Mouse (Mus musculus) limb, embryonic 14.5 days (tissue): ENCODE results near the gene Ksr1. TPM values are rescaled to one million over a fixed set of nuclear protein-coding genes. Genes with fewer than 3 reads are reported as not detected.
A peak's percentile ranks its signal among the peaks of the same experiment; 100 is the strongest.

ENCODE experiments used
- ATAC-seq: fragments of 200-750 bp; cut with Nextera tagmentation; 2 replicates; pipeline ENCODE4 v1.8.0; 2017; ENCODE audit warnings: low read depth, moderate number of reproducible peaks, moderate TSS enrichment; ENCODE audit not compliant: low FRiP score
- DNase-seq: peaks from one replicate; pipeline ENCODE4 v3.0.0-alpha.2; 2015; ENCODE audit warnings: low spot score
- H3K27ac ChIP-seq: fragments of 300-500 bp; sonication (generic); replicated peaks from 2 replicates; pipeline ENCODE4 v1.5.1; 2014; ENCODE audit warnings: low read depth, mild to moderate bottlenecking, low read length, moderate library complexity, mixed read lengths
- H3K27me3 ChIP-seq: fragments of 300-500 bp; sonication (generic); 2 replicates; pipeline ENCODE4 v1.6.1; 2014; ENCODE audit warnings: low read length, mixed read lengths; ENCODE audit not compliant: control insufficient read depth, insufficient read depth
- H3K36me3 ChIP-seq: fragments of 300-500 bp; sonication (generic); 2 replicates; pipeline ENCODE4 v1.6.1; 2014; ENCODE audit warnings: mild to moderate bottlenecking, low read length, moderate library complexity, mixed read lengths; ENCODE audit not compliant: control insufficient read depth, insufficient read depth
- H3K4me1 ChIP-seq: fragments of 300-500 bp; sonication (generic); 2 replicates; pipeline ENCODE4 v1.6.1; 2014; ENCODE audit warnings: antibody characterized with exemption, low read length, mixed read lengths; ENCODE audit not compliant: control insufficient read depth, insufficient read depth
- H3K4me2 ChIP-seq: fragments of 300-500 bp; sonication (generic); replicated peaks from 2 replicates; pipeline ENCODE4 v1.6.1; 2014; ENCODE audit warnings: low read depth, mild to moderate bottlenecking, low read length, moderate library complexity; ENCODE audit not compliant: severe bottlenecking
- H3K4me3 ChIP-seq: fragments of 300-500 bp; sonication (generic); replicated peaks from 2 replicates; pipeline ENCODE4 v1.5.1; 2014; ENCODE audit warnings: low read length
- H3K9ac ChIP-seq: fragments of 300-500 bp; sonication (generic); 2 replicates; pipeline ENCODE4 v1.6.1; 2014; ENCODE audit warnings: mild to moderate bottlenecking, low read depth, low read length, moderate library complexity; ENCODE audit not compliant: severe bottlenecking
- H3K9me3 ChIP-seq: fragments of 300-500 bp; sonication (generic); 2 replicates; pipeline ENCODE4 v1.6.1; 2016; ENCODE audit warnings: low read length; ENCODE audit not compliant: control insufficient read depth
- POLR2A ChIP-seq: fragments of 200-500 bp; IDR thresholded peaks from 2 replicates; pipeline ENCODE4 v1.8.0; 2012; ENCODE audit warnings: inconsistent platforms, mild to moderate bottlenecking, moderate library complexity, borderline replicate concordance; ENCODE audit not compliant: insufficient read depth, insufficient read length; ENCODE audit errors: extremely low read depth
- WGBS: fragments of 180-500 bp; shearing (Covaris S2); extraction: QIAGEN DNeasy Blood & Tissue Kit; methylation state at CpG from one replicate; pipeline ENCODE4 v1.1.7; 2014; 5-methylcytosine and 5-hydroxymethylcytosine counted together
- polyA plus RNA-seq, 2 experiments: library from polyadenylated mRNA; depleted of rRNA in 1 of 2; stranded (reverse) in 1 of 2; unstranded in 1 of 2; fragments of >200 nt; fragmentation: Nextera tagmentation in 1 of 2; extraction: Ambion mirVana in 1 of 2; gene quantifications; 2 replicates each; pipeline versions ENCODE4 v1.2.1 to v1.2.3; 2012 to 2014

Gene Ksr1
- polyA plus RNA-seq, 2 experiments = 8.2 to 24.1 TPM

DNA sequence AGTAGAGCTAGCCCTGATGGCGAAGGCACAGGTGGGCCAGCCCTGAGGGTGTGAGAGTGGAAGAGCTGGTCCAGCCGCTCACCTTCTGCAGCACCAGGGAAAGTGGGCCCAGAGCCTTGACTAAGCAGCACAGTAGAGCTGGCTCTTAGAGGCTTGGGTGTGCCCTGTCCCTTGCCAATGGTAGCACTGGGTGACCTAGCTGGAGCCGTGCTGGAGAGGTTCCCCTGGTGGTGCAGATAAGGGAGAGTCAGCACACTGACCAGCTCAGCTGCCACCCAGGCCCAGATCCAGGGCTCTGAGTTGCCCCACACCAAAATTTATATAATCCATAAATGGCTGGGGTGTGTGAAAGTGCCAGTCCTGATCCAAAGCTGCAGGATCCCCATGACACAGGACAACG is 79.0 kb downstream of the Ksr1 start:
- H3K9ac ChIP-seq = no peak overlapping the region
- H3K27me3 ChIP-seq = no peaks in the 10 kb centered on the region
- WGBS = 87% methylated on average over 4 of the region's 4 CpGs
- TF ChIP-seq POLR2A = no peak
- ATAC-seq = no peak
- H3K4me1 ChIP-seq = peaks cover 23% of the 10 kb centered on the region
- H3K9me3 ChIP-seq = no peaks in the 10 kb centered on the region
- no peak overlapping the region for H3K4me3 ChIP-seq
- no peak for DNase-seq
- no peak overlapping the region for H3K27ac ChIP-seq
- no peak overlapping the region for H3K4me2 ChIP-seq
- H3K36me3 ChIP-seq = peaks cover 3% of the 10 kb centered on the region; the same call in 1 of the 2 replicates

GRCm38 (mm10) chr11:79066191-79066530 is 80.0 kb downstream of the Ksr1 start:
- ATAC-seq = no peak
- Histone ChIP-seq H3K27ac (peak overlapping the region; percentile 67), H3K9me3 (no peaks in the 10 kb centered on the region), H3K36me3 (peaks cover 3% of the 10 kb centered on the region; the same call in 1 of the 2 replicates), H3K4me3 (no peak overlapping the region), H3K9ac (no peak overlapping the region), H3K27me3 (no peaks in the 10 kb centered on the region), H3K4me2 (no peak overlapping the region), H3K4me1 (peaks cover 23% of the 10 kb centered on the region)
- TF ChIP-seq POLR2A = no peak
- WGBS = 90% methylated on average over 2 of the region's 2 CpGs
- no peak for DNase-seq

GRCm38 (mm10) chr11:79065463-79066190 is 80.6 kb downstream of the Ksr1 start:
- DNase-seq = peak; percentile 82
- 48% methylated on average over 11 of the region's 11 CpGs for WGBS

DNA sequence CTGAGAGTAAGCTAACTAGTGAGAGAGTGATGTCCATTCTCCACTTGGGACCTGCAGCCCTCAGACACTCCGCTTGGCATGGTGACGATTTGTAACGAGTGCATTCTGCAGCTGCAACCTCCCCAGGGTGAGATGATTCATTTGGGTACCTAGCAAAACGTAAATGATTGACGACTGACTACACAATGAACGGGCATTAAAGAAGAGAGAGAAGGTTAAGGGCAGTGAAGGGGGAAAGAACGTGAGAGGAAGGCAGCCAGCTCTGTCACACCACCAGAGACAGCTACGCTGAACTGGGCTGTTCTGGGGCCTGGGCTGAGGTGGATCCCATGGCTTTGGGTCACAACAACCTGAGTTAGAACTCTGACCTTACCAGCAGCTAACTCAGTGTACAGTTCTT is 81.9 kb downstream of the Ksr1 start:
- 67% methylated on average over 8 of the region's 8 CpGs for WGBS
- Histone ChIP-seq H3K36me3 (peaks cover 3% of the 10 kb centered on the region; the same call in 1 of the 2 replicates), H3K9ac (no peak overlapping the region), H3K27ac (no peak overlapping the region), H3K9me3 (no peaks in the 10 kb centered on the region), H3K27me3 (no peaks in the 10 kb centered on the region), H3K4me3 (no peak overlapping the region), H3K4me1 (peaks cover 23% of the 10 kb centered on the region), H3K4me2 (no peak overlapping the region)
- ATAC-seq = no peak
- no peak for DNase-seq
- TF ChIP-seq POLR2A = no peak

More at GRCm38 (mm10) chr11:79065463-79066190, 80.6 kb downstream of the Ksr1 start:
- H3K9ac ChIP-seq = 0 out of 2 replicates have a peak overlapping the region, but pooled peaks have one; percentile 16
- peaks cover 23% of the 10 kb centered on the region for H3K4me1 ChIP-seq
- no peaks in the 10 kb centered on the region for H3K27me3 ChIP-seq
- H3K4me3 ChIP-seq = no peak overlapping the region
- H3K27ac ChIP-seq = peak overlapping the region; percentile 67
- ATAC-seq = peak; percentile 72
- H3K9me3 ChIP-seq = no peaks in the 10 kb centered on the region
- no peak overlapping the region for H3K4me2 ChIP-seq
- peaks cover 3% of the 10 kb centered on the region; the same call in 1 of the 2 replicates for H3K36me3 ChIP-seq
- TF ChIP-seq POLR2A = no peak

DNA sequence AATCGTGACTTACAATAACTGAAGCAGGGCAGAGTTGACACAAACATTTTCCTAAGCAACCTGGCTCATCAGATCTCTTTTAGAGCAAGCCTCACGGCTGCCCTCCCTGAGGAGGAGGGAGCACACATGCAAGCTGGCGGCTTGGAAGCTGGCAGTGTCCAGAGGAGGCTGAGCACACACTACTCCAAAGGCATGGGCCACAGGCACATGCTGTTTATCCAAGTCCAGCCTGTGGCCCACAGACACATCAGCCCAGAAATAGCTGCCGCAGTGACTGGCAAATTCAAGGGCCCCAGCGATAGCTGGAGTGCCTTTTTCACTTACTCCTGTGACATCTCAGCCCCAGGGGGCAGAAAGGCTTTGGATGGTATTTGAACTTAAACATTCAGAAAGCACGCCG is 82.6 kb downstream of the Ksr1 start:
- peaks cover 3% of the 10 kb centered on the region; the same call in 1 of the 2 replicates for H3K36me3 ChIP-seq
- DNase-seq (no peak), ATAC-seq (no peak)
- TF ChIP-seq POLR2A = no peak
- H3K4me2 ChIP-seq = no peak overlapping the region
- WGBS = 82% methylated on average over 7 of the region's 7 CpGs
- no peak overlapping the region for H3K4me3 ChIP-seq
- no peaks in the 10 kb centered on the region for H3K27me3 ChIP-seq
- no peaks in the 10 kb centered on the region for H3K9me3 ChIP-seq
- H3K27ac ChIP-seq = no peak overlapping the region
- H3K4me1 ChIP-seq = peaks cover 23% of the 10 kb centered on the region
- H3K9ac ChIP-seq = no peak overlapping the region
